Mouse (Mus musculus) spleen, adult 18-20 months (tissue): ENCODE data around the gene Slc38a10.

ENCODE experiments used
- DNase-seq, 2 experiments: peaks; one replicate each; pipeline ENCODE4 v3.0.0; 2022; ENCODE audit warnings: mixed read lengths in 2 of 2

The Slc38a10 gene

GRCm38 (mm10) chr11:120098588-120099511 is 52.3 kb downstream of the Slc38a10 start, which contains the start of the genes Tepsin and Ndufaf8:
Gene Tepsin, minus strand, starts transcription at chr11:120098731.
Gene Ndufaf8, plus strand, starts transcription at chr11:120098928.
- peak; percentile 99 for DNase-seq

- DNase-seq = no peak
Measured at GRCm38 (mm10) chr11:120092817-120093591, 58.1 kb downstream of the Slc38a10 start.

DNA sequence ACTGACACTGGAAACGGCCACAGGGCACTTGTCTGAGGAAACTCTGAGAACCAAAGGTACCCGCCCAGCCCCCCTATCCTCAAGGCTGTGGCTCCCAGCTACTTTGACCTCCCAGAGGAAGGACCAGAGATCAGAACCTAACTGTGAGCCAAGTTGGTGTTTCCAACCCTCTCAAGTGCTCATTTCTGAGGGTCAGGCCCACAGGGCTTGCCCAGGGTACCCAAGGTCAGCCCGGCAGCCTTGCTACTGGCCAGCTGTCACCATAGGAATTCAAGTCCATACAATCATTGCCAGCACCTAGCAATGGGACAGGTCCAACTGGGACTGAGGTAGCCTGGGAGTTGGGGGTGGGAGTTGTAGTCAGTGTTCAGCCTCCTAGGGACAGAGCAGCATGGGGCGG is 60.5 kb downstream of the Slc38a10 start:
- no peak for DNase-seq

DNA sequence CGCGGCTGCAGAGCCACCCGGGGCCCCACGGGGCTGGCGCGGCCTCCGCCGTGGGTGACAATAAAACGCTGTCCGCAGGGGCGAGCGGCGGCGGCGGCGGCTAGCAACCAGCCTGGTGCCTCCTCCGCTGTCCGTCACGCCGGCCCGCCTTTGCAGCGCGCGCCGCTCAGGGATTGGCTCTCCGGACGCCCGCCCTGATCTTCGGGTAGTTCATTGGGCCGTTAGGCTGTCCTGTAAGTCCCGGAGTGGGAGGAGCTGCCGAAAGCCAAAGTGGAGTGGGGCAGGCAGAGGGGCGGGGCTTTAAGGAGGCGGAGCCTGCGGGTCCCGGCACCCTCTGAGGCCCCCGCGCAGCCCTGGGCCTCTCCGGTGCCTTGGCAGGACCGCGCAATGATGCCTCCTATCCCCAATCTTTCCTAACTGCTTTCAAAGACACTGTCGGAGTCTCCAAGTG is 64.4 kb downstream of the Slc38a10 start, which contains the start of gene Cep131:
Gene Cep131, minus strand, starts transcription at position 126 of the 451 bp plus-strand sequence.
- DNase-seq = peak; percentile 96 to 98

- DNase-seq = no peak
Measured at GRCm38 (mm10) chr11:120085891-120086627, 65.1 kb downstream of the Slc38a10 start.

DNA sequence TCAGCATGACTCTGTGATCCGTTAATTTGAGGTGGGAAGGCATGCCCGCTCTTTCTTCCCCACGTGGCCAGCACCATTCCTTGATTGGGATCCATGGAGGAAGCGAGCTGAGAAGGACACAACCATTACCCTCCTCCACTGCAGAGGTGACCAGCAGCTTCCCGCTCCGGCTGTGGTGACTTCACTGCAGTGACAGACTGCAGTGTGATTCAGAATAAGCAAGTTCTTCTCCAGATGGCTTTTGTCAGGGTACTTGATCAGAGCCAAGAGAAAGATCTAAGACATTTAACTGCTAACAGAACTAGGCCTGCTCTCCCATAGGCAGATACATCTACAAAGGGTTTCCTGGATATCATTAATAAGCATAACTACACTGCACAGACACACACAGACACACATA is 70.9 kb downstream of the Slc38a10 start:
- no peak for DNase-seq

GRCm38 (mm10) chr11:120076191-120076590 is 75.0 kb downstream of the Slc38a10 start:
- DNase-seq = no peak

GRCm38 (mm10) chr11:120072986-120073647 is 78.0 kb downstream of the Slc38a10 start:
- no peak for DNase-seq

DNA sequence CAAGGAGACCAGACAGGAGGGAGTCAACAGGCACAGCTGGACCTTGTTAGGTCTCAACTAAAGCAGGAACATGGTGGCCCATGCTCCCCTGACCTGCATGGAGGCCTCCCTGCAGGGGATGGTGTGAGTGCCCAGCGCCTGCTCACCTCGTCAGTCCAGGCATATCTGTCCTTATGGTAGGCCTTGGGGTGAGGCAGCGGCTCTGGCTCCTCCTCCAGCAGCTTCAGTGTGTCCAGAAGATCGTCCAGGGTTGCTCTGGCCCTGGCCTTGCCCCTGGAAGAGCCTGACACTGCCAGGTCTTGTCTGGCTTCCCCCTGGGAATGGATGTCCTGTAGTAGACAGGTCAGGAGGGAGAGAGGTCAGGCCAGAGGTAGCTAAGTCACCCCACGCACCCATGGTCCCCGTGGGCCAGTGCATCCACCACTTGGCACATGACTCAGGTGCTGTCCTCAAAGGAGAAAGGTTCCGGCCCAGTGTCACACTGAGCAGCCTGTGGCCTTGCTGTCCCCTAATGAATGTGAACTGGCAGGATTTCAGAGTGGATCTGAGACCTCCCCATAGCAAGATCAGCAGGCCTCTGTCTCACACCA is 79.3 kb downstream of the Slc38a10 start:
- no peak for DNase-seq

GRCm38 (mm10) chr11:120071065-120071464 is 80.1 kb downstream of the Slc38a10 start:
- no peak for DNase-seq

GRCm38 (mm10) chr11:120070286-120070930 is 80.7 kb downstream of the Slc38a10 start:
- no peak for DNase-seq

DNA sequence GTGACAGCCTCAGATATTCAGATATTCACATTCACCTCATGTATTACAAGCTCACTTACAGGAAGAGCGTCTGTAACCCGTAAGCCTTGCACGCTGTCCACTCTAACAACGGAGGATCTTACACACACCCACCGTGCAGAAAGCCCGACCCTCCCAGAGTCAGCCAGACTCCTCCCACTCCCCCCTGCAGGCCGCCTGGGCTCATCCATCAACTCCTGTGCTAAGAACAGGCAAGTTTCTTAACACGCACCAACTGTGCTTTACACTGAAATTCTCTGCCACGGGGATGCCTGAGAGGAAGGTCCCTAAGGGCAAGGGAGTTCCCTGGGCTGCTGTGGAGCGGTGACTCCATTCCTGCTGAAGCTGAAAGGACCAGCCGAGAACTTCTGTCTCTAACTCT is 81.9 kb downstream of the Slc38a10 start:
- no peak for DNase-seq

- no peak for DNase-seq
Measured at GRCm38 (mm10) chr11:120067834-120068233, 83.3 kb downstream of the Slc38a10 start.

- DNase-seq = peak in 1 of 2 experiments; percentile 36
Measured at GRCm38 (mm10) chr11:120065291-120065690, 85.9 kb downstream of the Slc38a10 start.

- no peak for DNase-seq
Measured at GRCm38 (mm10) chr11:120064668-120065040, 86.5 kb downstream of the Slc38a10 start.

DNA sequence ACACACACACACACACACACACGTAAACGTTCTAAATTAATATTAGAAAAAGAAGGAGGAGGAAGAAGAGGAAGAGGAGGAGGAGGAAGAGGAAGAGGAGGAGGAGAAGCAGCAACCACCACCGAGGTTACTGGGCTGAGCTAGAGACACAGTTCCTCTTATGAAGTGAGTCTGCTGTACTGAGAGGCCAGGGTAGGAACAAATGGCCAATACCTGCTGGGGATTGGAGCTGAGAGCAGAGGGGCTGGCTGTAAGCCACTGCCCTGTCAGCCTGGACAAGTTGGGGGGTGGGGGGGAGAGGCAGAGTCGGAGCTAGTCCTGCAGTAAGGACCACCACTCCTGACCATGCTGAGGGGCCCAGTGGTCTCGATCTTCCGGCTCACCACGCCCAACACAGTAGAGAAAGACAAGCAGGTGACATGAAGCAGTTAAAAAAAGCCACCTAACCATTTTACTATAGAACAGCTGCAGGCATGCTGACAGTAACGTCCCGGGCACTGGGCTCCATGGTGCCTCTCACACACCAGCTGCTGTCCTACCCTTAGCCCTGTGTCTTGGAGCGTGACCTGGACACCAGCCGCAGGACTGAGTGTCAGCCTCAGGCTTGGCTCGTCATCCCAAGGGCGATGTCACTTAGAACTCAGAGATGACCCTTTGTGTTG is 87.0 kb downstream of the Slc38a10 start:
- DNase-seq = no peak

DNA sequence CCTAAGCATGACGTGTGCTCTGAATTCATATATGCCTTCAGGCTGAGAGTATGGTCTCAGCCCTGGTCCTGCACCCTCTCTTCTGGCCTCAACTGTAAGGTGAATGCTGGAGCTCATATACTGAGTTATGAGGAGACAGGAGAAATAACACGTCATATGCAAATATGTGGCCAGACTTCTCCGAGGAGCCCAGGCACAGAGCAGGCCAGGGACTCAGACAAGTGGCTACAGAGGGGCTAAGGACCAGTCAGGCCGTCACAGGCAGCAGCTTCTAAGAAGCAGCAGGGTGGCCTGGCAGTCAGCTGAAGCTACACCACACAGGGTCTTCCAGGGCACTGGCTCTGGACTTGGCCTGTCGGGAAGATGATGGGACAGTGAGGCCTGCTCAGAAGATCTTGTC is 87.8 kb downstream of the Slc38a10 start:
- DNase-seq = no peak

- no peak for DNase-seq
Measured at GRCm38 (mm10) chr11:120060634-120061033, 90.5 kb downstream of the Slc38a10 start.

DNA sequence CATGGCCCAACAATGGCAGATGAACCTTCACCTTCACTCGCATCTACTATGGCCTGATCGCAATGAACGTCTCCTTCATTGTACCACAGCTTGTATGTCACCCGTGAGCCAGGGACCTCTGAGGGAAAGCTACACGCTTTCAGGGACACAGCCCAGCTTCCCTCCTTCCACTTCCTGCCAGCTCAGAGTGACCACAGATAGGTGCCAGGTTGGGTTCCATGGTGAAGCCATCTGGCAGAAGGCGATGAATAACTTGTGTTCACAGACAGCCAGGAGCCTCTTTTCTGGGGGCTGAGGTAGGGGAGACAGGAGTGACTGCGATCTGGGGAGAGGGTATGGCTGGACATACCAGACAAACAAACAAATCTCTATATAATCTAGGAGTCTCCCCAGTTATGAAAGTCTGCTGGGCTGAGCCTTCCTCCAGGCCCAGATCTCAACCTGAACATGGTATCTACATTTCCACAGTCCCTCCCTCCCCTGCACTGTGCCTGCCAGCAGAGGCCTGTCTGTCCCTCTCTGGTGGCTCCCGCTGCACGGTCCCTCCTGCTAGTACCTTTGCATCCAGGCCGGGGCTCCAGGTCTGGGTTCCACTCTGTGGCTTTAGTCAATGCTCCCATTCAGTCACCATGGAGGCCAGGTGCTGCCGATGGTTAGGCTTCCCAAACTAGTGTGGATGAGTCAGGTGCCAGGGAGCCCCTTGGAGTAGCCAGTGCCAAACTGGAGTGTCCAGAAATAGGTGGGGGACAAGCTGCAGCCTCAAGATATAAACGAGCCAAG is 95.0 kb downstream of the Slc38a10 start:
- DNase-seq = no peak
